Mouse (Mus musculus) midbrain, embryonic 15.5 days (tissue): ENCODE results near the gene Slk. TPM values are rescaled to one million over a fixed set of nuclear protein-coding genes. Genes with fewer than 3 reads are reported as not detected.

Experiments
- ATAC-seq: fragments of 200-750 bp; cut with Nextera tagmentation; replicated peaks from 2 replicates; pipeline ENCODE4 v1.8.0; 2017; ENCODE audit warnings: moderate TSS enrichment
- H3K27ac ChIP-seq: fragments of 300-500 bp; sonication (generic); 2 replicates; pipeline ENCODE4 v1.5.1; 2015; ENCODE audit warnings: mild to moderate bottlenecking, inconsistent platforms
- H3K27me3 ChIP-seq: fragments of 300-500 bp; sonication (generic); replicated peaks from 2 replicates; pipeline ENCODE4 v1.6.1; 2015; ENCODE audit warnings: inconsistent platforms
- H3K36me3 ChIP-seq: fragments of 300-500 bp; sonication (generic); replicated peaks from 2 replicates; pipeline ENCODE4 v1.6.1; 2015; ENCODE audit warnings: inconsistent platforms
- H3K4me1 ChIP-seq: fragments of 300-500 bp; sonication (generic); 2 replicates; pipeline ENCODE4 v1.6.1; 2015; ENCODE audit warnings: inconsistent platforms
- H3K4me2 ChIP-seq: fragments of 300-500 bp; sonication (generic); 2 replicates; pipeline ENCODE4 v1.6.1; 2015; ENCODE audit warnings: inconsistent platforms, mild to moderate bottlenecking, moderate library complexity
- H3K4me3 ChIP-seq: fragments of 300-500 bp; sonication (generic); 2 replicates; pipeline ENCODE4 v1.5.1; 2015; ENCODE audit warnings: mild to moderate bottlenecking, inconsistent platforms
- H3K9ac ChIP-seq: fragments of 300-500 bp; sonication (generic); 2 replicates; pipeline ENCODE4 v1.6.1; 2015; ENCODE audit warnings: mild to moderate bottlenecking, inconsistent platforms
- H3K9me3 ChIP-seq: fragments of 300-500 bp; sonication (generic); 2 replicates; pipeline ENCODE4 v1.6.1; 2016; ENCODE audit warnings: inconsistent platforms
- WGBS: fragments of 180-500 bp; shearing (Covaris S2); methylation state at CpG from one replicate; pipeline ENCODE4 v1.1.7; 2015; ENCODE audit warnings: mixed read lengths; 5-methylcytosine and 5-hydroxymethylcytosine counted together
- polyA plus RNA-seq: library from polyadenylated mRNA; unstranded; fragments of >200 nt; fragmentation: Nextera tagmentation; extraction: Ambion mirVana; gene quantifications from 2 replicates; pipeline ENCODE4 v1.2.1, GENCODE M21; 2015

The Slk gene
- polyA plus RNA-seq, 1 experiment from 2014 or later = 6.1 TPM

DNA sequence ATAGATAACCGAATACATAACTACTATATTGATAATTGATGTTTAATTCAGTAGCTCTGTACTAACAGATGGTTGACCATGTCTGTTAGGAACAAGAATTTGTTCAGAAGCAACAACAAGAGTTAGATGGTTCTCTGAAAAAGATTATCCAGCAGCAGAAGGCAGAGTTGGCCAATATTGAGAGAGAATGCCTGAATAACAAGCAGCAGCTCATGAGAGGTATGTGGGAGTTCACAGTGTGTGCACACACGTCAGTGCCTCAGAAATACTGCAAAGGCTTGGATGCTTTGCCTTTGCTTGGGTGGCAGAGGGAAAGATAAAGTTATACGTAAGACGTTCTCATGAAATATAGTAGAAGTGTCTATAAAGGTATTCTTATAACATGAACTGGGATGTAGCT is 55.9 kb downstream of the Slk start:
- H3K4me1 ChIP-seq = no peaks in the 10 kb centered on the region
- no peaks in the 10 kb centered on the region for H3K27me3 ChIP-seq
- H3K36me3 ChIP-seq = peaks cover 10% of the 10 kb centered on the region; the same call in 1 of the 2 replicates
- WGBS = 96% methylated on average over 4 of the region's 4 CpGs
- no peak overlapping the region for H3K9ac ChIP-seq
- ATAC-seq = no peak
- H3K9me3 ChIP-seq = no peaks in the 10 kb centered on the region
- H3K27ac ChIP-seq = no peak overlapping the region
- H3K4me2 ChIP-seq = no peak overlapping the region
- H3K4me3 ChIP-seq = no peak overlapping the region

- WGBS = 69% methylated on average over 2 of the region's 2 CpGs
- no peak overlapping the region for H3K9ac ChIP-seq
- H3K4me3 ChIP-seq = no peak overlapping the region
- no peak for ATAC-seq
- H3K27me3 ChIP-seq = no peaks in the 10 kb centered on the region
- H3K27ac ChIP-seq = no peak overlapping the region
- H3K4me2 ChIP-seq = no peak overlapping the region
- H3K9me3 ChIP-seq = no peaks in the 10 kb centered on the region
- H3K4me1 ChIP-seq = no peaks in the 10 kb centered on the region
- peaks cover 16% of the 10 kb centered on the region; the same call in 1 of the 2 replicates for H3K36me3 ChIP-seq
Measured at GRCm38 (mm10) chr19:47643910-47644309, 64.4 kb downstream of the Slk start.

GRCm38 (mm10) chr19:47645583-47645982 is 66.1 kb downstream of the Slk start:
- no peaks in the 10 kb centered on the region for H3K4me1 ChIP-seq
- WGBS = 35% methylated on average over 6 of the region's 6 CpGs
- H3K4me3 ChIP-seq = no peak overlapping the region
- H3K9ac ChIP-seq = no peak overlapping the region
- no peak for ATAC-seq
- H3K36me3 ChIP-seq = 0 out of 2 replicates have a peak, but pooled peaks cover 14% of the 10 kb centered on the region
- H3K27ac ChIP-seq = no peak overlapping the region
- H3K27me3 ChIP-seq = no peaks in the 10 kb centered on the region
- H3K4me2 ChIP-seq = no peak overlapping the region
- H3K9me3 ChIP-seq = no peaks in the 10 kb centered on the region

- Histone ChIP-seq H3K9me3 (no peaks in the 10 kb centered on the region), H3K9ac (no peak overlapping the region), H3K27me3 (no peaks in the 10 kb centered on the region), H3K4me1 (no peaks in the 10 kb centered on the region), H3K27ac (no peak overlapping the region), H3K4me2 (no peak overlapping the region), H3K36me3 (0 out of 2 replicates have a peak, but pooled peaks cover 10% of the 10 kb centered on the region), H3K4me3 (no peak overlapping the region)
- ATAC-seq = no peak
- 94% methylated on average over 6 of the region's 6 CpGs for WGBS
Measured at GRCm38 (mm10) chr19:47646508-47647120, 67.1 kb downstream of the Slk start.

- no peak for ATAC-seq
- no peak overlapping the region for H3K4me2 ChIP-seq
- H3K27ac ChIP-seq = no peak overlapping the region
- no peak overlapping the region for H3K4me3 ChIP-seq
- H3K27me3 ChIP-seq = no peaks in the 10 kb centered on the region
- no peaks in the 10 kb centered on the region for H3K4me1 ChIP-seq
- H3K9me3 ChIP-seq = no peaks in the 10 kb centered on the region
- no peaks in the 10 kb centered on the region for H3K36me3 ChIP-seq
- no peak overlapping the region for H3K9ac ChIP-seq
- 94% methylated on average over 6 of the region's 6 CpGs for WGBS
Measured at GRCm38 (mm10) chr19:47649071-47649470, 69.6 kb downstream of the Slk start.

- Histone ChIP-seq H3K4me1 (no peaks in the 10 kb centered on the region), H3K4me2 (no peak overlapping the region), H3K9ac (no peak overlapping the region), H3K27me3 (no peaks in the 10 kb centered on the region), H3K9me3 (no peaks in the 10 kb centered on the region), H3K27ac (no peak overlapping the region), H3K4me3 (no peak overlapping the region), H3K36me3 (no peaks in the 10 kb centered on the region)
- ATAC-seq = no peak
- 91% methylated on average over 16 of the region's 16 CpGs for WGBS
Measured at GRCm38 (mm10) chr19:47650366-47651159, 71.1 kb downstream of the Slk start.

DNA sequence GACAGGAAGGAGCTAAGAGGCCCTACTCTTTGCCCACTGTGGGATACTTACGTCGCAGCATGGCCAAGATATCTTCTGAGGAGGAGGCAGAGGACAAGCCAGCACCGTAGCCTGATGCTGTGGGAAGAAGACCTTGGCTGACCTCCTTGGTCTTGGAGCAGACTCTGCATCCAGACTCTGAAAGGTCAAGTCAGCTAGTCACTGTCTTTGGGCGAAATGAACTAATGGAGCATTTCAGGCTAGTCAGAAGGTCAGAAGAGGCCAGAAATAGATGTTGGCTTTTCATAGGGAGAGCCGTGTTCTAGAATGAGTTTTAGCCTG is 71.6 kb downstream of the Slk start:
- H3K27me3 ChIP-seq = no peaks in the 10 kb centered on the region
- H3K27ac ChIP-seq = no peak overlapping the region
- WGBS = 95% methylated on average over 5 of the region's 5 CpGs
- H3K4me2 ChIP-seq = no peak overlapping the region
- H3K9ac ChIP-seq = no peak overlapping the region
- ATAC-seq = no peak
- H3K9me3 ChIP-seq = no peaks in the 10 kb centered on the region
- no peaks in the 10 kb centered on the region for H3K36me3 ChIP-seq
- no peaks in the 10 kb centered on the region for H3K4me1 ChIP-seq
- H3K4me3 ChIP-seq = no peak overlapping the region

GRCm38 (mm10) chr19:47652255-47652654 is 72.8 kb downstream of the Slk start:
- Histone ChIP-seq H3K4me1 (no peaks in the 10 kb centered on the region), H3K4me3 (no peak overlapping the region), H3K27me3 (no peaks in the 10 kb centered on the region), H3K27ac (no peak overlapping the region), H3K4me2 (no peak overlapping the region), H3K9me3 (no peaks in the 10 kb centered on the region), H3K9ac (no peak overlapping the region), H3K36me3 (no peaks in the 10 kb centered on the region)
- ATAC-seq = no peak
- WGBS = 88% methylated on average over 8 of the region's 8 CpGs

DNA sequence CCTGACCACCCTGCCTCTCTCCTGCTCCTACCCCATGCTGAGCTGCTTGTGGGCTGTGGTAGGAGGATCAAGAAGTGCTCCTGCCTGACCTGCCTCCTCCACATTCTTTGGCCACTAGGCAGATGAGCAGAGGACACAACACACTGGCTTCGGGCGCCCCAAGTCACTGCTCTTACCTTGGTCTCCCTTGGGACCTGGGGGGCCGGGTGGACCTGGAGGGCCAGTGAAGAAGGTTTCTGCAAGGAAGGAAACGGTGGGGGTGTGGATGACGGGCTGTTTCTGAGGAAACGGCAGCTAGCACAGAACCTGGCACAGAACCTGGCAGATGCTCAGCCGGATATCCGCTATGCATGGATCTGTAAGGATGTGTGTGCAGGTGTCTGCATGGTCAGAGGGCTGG is 73.7 kb downstream of the Slk start:
- 87% methylated on average over 8 of the region's 8 CpGs for WGBS

DNA sequence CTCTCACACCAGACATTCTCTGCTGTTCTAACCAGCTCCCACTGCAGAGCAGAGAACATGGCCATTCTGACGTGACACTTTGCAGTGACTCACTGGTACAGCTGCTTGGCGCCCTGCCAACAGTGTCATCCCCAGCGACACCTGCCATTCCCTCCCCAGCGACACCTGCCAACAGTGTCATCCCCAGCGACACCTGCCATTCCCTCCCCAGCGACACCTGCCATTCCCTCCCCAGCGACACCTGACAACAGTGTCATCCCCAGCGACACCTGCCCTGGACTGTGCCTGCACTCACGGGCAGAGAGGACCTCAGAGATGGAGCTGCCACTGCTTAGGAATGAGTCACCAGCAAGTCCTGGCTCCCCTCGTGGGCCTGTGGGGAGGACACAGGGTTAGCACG is 75.4 kb downstream of the Slk start:
- WGBS = 80% methylated on average over 11 of the region's 11 CpGs
- ATAC-seq = no peak

More for the DNA sequence above, 73.7 kb downstream of the Slk start:
- no peaks in the 10 kb centered on the region for H3K36me3 ChIP-seq
- no peak overlapping the region for H3K27ac ChIP-seq
- H3K9me3 ChIP-seq = no peaks in the 10 kb centered on the region
- no peak overlapping the region for H3K4me3 ChIP-seq
- H3K27me3 ChIP-seq = no peaks in the 10 kb centered on the region
- H3K9ac ChIP-seq = no peak overlapping the region
- no peaks in the 10 kb centered on the region for H3K4me1 ChIP-seq
- ATAC-seq = no peak
- H3K4me2 ChIP-seq = no peak overlapping the region

DNA sequence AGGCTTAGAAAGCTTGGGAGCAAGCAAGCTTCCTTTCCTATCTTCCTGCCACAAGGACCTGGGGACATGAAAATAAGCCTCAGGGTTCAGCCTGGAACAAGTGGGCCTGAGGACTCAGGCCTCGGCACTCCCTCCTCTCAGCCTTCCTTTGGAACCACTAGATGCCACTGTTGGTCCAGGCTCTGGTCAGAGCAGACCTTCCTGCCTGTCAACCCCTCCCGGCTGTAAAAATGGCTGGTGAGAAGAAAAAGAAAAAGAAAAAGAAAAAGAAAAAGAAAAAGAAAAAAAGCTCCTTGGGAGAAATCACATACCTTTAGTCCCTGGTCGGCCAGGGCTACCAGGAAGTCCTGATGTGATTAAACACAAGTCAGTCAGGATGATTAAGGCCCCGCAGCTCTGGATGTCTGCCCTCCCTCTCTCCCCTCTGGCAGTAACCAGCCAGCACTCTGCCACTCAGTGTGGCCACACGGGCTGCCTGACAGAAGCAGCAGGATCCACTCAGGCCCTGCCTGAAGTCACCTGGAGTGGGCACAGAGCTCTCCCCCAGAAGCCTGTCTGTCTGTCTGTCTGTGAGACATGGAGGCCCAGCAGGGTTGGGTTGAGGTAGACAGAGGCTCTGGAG is 79.5 kb downstream of the Slk start:
- ATAC-seq = peak; percentile 78
- Histone ChIP-seq H3K27me3 (no peaks in the 10 kb centered on the region), H3K36me3 (no peaks in the 10 kb centered on the region), H3K9ac (no peak overlapping the region), H3K9me3 (no peaks in the 10 kb centered on the region), H3K4me1 (peaks cover 8% of the 10 kb centered on the region; the same call in 1 of the 2 replicates), H3K4me3 (no peak overlapping the region), H3K4me2 (no peak overlapping the region), H3K27ac (peak overlapping the region; percentile 34; the same call in 1 of the 2 replicates)
- WGBS = 8% methylated on average over 5 of the region's 5 CpGs

More for the DNA sequence above, 75.4 kb downstream of the Slk start:
- Histone ChIP-seq H3K9me3 (no peaks in the 10 kb centered on the region), H3K4me1 (peaks cover 8% of the 10 kb centered on the region; the same call in 1 of the 2 replicates), H3K36me3 (no peaks in the 10 kb centered on the region), H3K27ac (no peak overlapping the region), H3K27me3 (no peaks in the 10 kb centered on the region), H3K4me3 (no peak overlapping the region), H3K4me2 (no peak overlapping the region), H3K9ac (no peak overlapping the region)

DNA sequence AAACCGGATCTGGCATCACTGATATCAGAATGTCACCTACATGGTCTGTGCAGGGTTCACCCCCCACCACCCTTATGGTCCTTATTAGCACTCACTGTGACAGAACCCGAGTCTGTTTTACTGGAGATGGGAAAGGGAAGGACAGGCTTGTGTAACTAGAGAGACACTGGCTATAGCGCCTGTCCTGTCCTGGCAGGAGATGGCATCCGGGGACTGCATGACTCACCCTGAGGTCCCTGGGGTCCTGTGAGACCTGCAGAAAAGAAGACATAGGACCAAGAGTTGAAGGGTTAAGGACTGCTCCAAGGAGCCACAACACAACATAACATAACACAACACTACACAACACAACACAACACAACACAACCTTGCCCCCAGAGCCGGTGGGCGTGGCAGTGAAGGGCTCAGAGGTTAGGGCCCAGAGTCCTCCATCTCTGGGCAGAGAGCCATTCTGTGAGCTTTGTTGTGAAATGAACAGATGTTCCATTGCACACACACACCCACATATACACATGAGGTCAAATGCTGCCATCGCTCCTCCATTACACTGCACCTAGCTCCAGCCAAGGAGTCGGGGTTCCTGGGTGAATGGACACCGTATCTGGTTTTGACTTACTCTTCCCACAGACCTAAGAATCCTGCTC is 80.4 kb downstream of the Slk start:
- no peak for ATAC-seq
- Histone ChIP-seq H3K27me3 (no peaks in the 10 kb centered on the region), H3K4me3 (no peak overlapping the region), H3K9me3 (no peaks in the 10 kb centered on the region), H3K9ac (no peak overlapping the region), H3K36me3 (no peaks in the 10 kb centered on the region), H3K27ac (no peak overlapping the region), H3K4me1 (peaks cover 8% of the 10 kb centered on the region; the same call in 1 of the 2 replicates), H3K4me2 (no peak overlapping the region)
- WGBS = 87% methylated on average over 9 of the region's 9 CpGs
